Mouse (Mus musculus): ENCODE data around the gene Sept5.

DNA sequence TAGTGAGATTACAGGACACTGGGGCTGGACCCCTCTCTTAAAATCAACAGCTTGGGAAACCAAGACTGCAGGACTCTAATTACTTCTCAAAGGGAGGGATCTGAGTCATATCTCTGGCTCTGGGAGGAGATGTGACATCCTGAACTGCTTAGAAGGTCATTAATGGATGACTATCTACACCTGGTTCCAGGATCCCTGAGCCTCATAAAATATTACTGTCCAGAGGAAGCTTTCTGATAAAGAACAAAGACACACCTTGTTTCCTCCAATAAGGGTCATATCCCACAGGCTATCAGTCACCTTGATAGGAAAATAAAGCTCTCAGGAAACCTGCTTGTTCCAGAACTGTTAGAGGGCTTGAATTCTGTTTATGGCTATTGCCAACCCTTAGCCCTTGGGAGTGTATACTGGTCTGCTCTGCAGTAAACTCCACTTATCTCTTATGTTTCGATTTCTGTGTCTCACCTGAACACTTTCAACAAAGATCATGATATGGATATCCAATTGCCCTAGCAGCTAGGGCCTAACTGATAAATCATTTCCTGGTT, 9.7 kb upstream of the Sept5 start:
- TF ChIP-seq CTCF (conservative IDR thresholded peaks at IDR 0.05; ENCODE audit: insufficient read depth, insufficient read length, low read depth, low read length) (no peak), POLR2A (IDR thresholded peaks at IDR 0.05; ENCODE audit: low read depth, low read length) (no peak)
